Mouse (Mus musculus): ENCODE results near the gene Bex4. TPM values are rescaled to one million over a fixed set of nuclear protein-coding genes. Genes with fewer than 3 reads are reported as not detected.
"Not testable (repeated sequence)": the region's sequence is repeated elsewhere in the genome, so short reads cannot be mapped to it uniquely, and the experiment has no call there.

Bex4 gene
- 15.6 and 15.8 TPM in 2 replicates for polyA plus RNA-seq (2011; ENCODE audit: insufficient read depth, insufficient read length, low replicate concordance, missing spikeins)

DNA sequence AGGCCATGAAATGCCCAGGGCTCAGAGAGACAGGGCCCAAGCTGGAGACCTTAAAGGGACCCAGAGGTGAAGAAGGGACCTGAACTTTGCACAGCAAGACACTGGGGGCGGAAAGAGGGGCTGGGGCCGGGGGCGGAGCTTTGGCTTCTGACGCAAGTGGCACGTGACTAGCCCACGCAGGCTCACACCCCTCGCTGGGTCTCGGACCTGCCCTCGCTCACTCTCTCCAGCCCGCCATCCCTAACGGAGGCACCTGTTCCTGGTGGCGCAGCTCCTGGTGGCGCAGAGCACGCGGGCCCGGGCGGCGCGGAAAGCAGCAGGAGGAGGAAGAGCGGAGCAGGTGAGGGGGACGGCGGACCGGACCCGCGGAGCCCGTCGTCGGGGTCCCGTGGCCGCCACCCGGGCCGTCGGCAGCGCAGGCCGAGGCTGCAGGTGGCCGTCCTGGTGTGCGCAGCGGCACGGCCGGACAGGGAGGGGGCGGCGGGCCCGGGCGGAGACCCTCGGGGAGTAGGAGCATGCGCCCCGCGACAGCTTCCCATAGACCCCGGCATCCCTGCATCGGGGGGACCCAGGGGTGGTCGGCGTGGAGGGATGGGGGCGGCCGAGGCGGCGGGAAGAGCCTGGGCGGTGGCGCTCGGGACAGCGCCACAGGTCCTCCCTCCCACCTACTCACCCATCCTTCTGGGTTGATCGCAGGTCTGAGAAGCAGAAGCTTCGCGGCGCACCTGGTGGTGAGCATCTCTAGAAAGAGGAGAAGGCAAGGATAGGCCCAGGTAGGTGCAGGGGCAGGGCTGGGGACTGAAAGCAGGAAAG is at the start of gene Bex4:
Gene Bex4 (plus strand): TSS at position 170 of the 813 bp plus-strand sequence.
- not testable (repeated sequence) for H3K4me1 ChIP-seq (ENCODE audit: control insufficient read depth, insufficient read depth, low read length); H3K27ac ChIP-seq (ENCODE audit: control insufficient read depth, insufficient read depth, low read depth, low read length, poor library complexity)
- WGBS = 26% methylated on average over 26 of the region's 64 CpGs
- H3K4me3 ChIP-seq (replicated peaks; ENCODE audit: control insufficient read depth, low read depth, low read length) = peak within 1 kb of the TSS; percentile 55

DNA sequence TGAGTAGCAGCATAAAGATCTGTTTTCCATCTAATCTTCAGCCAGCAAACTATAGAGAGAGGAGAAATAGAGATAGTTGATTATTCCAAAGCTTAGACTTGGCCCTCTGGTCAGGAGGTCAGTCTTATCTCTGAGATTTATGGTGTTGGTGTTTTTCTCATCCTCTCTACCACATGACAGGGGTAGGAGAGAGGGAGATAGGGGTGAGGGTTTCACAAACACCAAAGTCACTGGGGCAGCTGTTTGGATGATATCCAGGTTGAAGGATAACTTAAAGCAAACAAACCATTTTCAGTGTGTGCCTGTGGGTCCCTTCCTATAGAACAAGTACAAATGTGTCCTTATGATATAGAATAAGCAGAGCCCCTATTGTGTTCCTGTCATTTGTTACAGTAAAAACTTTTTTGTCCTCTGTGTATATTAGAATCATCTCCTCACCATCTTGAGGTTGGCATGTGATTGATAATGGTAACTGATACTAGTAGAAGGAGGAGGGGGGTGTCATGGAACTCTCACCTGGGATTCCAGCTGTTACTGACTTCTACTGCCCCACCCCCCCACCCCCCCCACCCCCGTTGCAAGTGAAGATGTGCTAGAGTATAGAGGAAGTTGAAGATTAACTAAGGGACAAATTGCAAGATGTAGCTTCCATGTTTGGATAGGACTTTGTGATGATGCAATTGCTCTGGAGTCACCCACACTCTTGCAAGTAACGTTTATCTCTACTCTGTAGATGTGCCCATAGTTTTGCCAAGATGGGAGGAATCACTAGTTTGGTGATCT is 46.1 kb upstream of the Bex4 start:
- WGBS = 32% methylated on average over 2 of the region's 2 CpGs
- TF ChIP-seq POLR2A (IDR thresholded peaks at IDR 0.05; ENCODE audit: borderline replicate concordance, control insufficient read depth, low read depth, low read length) (no peak), CTCF (IDR thresholded peaks at IDR 0.05; ENCODE audit: control insufficient read depth, insufficient read depth, low read length) (no peak)

DNA sequence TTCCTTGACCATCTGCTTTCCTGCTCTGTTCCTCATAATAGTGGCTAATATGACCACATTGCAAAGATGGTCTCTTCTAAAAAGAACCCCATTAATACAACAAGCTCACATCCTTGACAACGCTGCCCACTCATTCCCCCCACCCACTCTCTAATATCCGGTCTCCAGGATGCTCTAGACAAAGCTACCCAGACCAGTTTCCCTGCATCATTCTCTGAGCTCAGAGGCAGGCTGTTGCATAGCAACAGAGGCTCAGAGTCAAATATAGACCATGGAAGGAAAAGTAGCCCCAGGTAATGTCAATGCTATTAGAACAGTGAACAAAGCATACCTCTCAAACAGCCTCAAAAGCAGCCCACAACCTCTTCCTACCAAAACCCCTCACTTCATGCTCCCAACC is 44.4 kb upstream of the Bex4 start:
- H3K4me1 ChIP-seq (ENCODE audit: control insufficient read depth, insufficient read depth, low read length) = no peaks in the 10 kb centered on the region
- H3K27ac ChIP-seq (ENCODE audit: control insufficient read depth, insufficient read depth, low read depth, low read length, poor library complexity) = no peak overlapping the region
- H3K4me3 ChIP-seq (replicated peaks; ENCODE audit: control insufficient read depth, low read depth, low read length) = no peak overlapping the region
- 49% methylated on average over 2 of the region's 2 CpGs for WGBS
- TF ChIP-seq POLR2A (IDR thresholded peaks at IDR 0.05; ENCODE audit: borderline replicate concordance, control insufficient read depth, low read depth, low read length) = no peak
- no peak for TF ChIP-seq CTCF (IDR thresholded peaks at IDR 0.05; ENCODE audit: control insufficient read depth, insufficient read depth, low read length)

More for the DNA sequence above, 46.1 kb upstream of the Bex4 start:
- Histone ChIP-seq H3K4me3 (replicated peaks; ENCODE audit: control insufficient read depth, low read depth, low read length) (no peak overlapping the region), H3K27ac (ENCODE audit: control insufficient read depth, insufficient read depth, low read depth, low read length, poor library complexity) (no peak overlapping the region), H3K4me1 (ENCODE audit: control insufficient read depth, insufficient read depth, low read length) (no peaks in the 10 kb centered on the region)

DNA sequence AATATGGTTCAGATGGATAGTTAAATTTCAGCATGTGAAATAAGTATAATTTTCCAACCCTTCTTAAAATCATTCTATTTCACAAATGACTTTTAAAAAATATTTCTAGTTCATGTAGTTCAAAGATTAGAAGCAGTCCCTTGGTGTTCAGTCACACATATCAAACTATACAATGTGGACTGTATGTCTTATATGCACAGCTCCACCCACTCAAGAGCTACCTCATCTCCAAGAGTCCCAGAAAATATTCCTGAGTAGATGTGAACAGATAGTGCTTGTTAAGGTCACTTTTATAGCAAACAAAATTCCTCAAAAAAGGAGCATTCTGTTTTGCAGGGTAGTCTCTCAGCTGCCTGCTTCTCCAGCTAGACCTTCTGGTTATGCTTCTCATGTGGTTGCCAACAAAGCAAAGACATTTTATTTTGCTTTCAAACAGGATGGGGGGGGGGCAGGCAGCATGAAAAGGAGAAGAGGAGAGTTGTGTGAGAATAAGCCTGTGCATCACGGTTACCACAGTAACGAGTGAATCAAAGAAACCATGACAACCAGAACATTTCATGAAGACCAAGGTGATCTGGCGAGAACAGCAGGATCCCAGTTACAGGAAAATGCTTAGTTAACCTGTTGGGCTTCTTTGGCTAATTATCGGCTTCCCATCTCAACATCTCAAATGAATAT is 34.6 kb upstream of the Bex4 start:
- WGBS = 59% methylated on average over 4 of the region's 4 CpGs

DNA sequence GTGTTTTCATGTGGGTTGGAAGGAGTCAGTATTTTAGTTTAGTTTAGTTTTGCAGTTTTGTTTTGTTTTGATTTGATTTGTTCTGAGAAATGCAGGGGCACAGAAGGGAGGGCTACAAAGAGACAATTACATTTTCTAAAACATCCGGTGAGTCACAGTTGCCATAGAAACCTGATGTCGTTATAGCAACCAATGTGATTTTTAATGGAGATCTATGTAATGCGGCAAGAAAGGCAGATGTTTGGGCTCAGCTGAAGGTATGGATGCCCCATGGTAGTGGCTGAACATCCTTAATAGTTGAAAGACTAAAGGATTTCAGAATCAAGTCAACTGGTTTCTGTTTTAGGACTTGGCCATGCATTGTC is 34.1 kb upstream of the Bex4 start:
- Histone ChIP-seq H3K27ac (ENCODE audit: control insufficient read depth, insufficient read depth, low read depth, low read length, poor library complexity) (no peak overlapping the region), H3K4me1 (ENCODE audit: control insufficient read depth, insufficient read depth, low read length) (no peaks in the 10 kb centered on the region), H3K4me3 (replicated peaks; ENCODE audit: control insufficient read depth, low read depth, low read length) (no peak overlapping the region)
- TF ChIP-seq CTCF (IDR thresholded peaks at IDR 0.05; ENCODE audit: control insufficient read depth, insufficient read depth, low read length) = no peak
- no peak for TF ChIP-seq POLR2A (IDR thresholded peaks at IDR 0.05; ENCODE audit: borderline replicate concordance, control insufficient read depth, low read depth, low read length)
- WGBS = 71% methylated on average over 3 of the region's 3 CpGs

More for the DNA sequence above, 34.6 kb upstream of the Bex4 start:
- no peak for TF ChIP-seq POLR2A (IDR thresholded peaks at IDR 0.05; ENCODE audit: borderline replicate concordance, control insufficient read depth, low read depth, low read length)
- no peak for TF ChIP-seq CTCF (IDR thresholded peaks at IDR 0.05; ENCODE audit: control insufficient read depth, insufficient read depth, low read length)
- no peaks in the 10 kb centered on the region for H3K4me1 ChIP-seq (ENCODE audit: control insufficient read depth, insufficient read depth, low read length)
- H3K4me3 ChIP-seq (replicated peaks; ENCODE audit: control insufficient read depth, low read depth, low read length) = no peak overlapping the region
- no peak overlapping the region for H3K27ac ChIP-seq (ENCODE audit: control insufficient read depth, insufficient read depth, low read depth, low read length, poor library complexity)

DNA sequence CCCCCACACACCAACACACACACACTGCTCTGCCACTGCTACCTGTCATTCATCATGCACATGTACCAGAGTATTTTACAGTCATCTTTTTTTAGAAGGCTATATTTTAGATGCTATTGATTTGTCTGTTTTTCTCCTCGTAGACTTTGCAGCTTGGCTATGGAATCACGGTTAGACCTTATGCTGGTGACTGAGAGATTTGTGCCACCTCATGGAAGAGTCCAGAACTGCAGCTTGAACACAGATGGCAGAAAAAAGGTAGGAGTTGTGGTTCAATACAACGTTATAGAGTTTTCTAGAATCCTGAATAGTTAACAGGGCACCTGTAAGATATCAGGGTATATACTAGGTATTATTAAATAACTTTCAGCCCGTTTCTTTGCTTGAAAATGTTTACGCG is 30.9 kb upstream of the Bex4 start:
- 38% methylated on average over 6 of the region's 6 CpGs for WGBS
- Histone ChIP-seq H3K4me3 (replicated peaks; ENCODE audit: control insufficient read depth, low read depth, low read length) (no peak overlapping the region), H3K4me1 (ENCODE audit: control insufficient read depth, insufficient read depth, low read length) (no peaks in the 10 kb centered on the region), H3K27ac (ENCODE audit: control insufficient read depth, insufficient read depth, low read depth, low read length, poor library complexity) (no peak overlapping the region)
- TF ChIP-seq CTCF (IDR thresholded peaks at IDR 0.05; ENCODE audit: control insufficient read depth, insufficient read depth, low read length) (no peak), POLR2A (IDR thresholded peaks at IDR 0.05; ENCODE audit: borderline replicate concordance, control insufficient read depth, low read depth, low read length) (no peak)

DNA sequence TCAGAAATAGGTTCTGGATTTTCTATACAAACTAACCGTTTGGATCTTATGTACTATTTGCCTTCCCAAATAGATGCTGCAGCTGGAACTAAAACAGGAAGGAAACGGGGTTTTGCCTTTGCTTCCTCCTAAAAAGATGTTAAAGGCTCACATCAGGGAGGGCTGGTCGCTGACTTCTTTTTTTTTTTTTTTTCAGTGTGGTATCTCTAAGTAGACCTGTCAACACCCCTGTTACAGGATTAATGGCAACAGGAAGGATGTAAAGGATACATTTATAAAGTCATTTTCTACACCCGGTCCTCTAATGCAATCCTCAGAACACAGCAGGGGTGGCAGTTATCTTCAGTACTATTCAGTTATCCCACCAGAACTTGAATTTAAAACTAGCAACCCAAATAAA is 23.8 kb upstream of the Bex4 start:
- 13% methylated on average over 4 of the region's 4 CpGs for WGBS
- Histone ChIP-seq H3K27ac (ENCODE audit: control insufficient read depth, insufficient read depth, low read depth, low read length, poor library complexity) (no peak overlapping the region), H3K4me1 (ENCODE audit: control insufficient read depth, insufficient read depth, low read length) (no peaks in the 10 kb centered on the region), H3K4me3 (replicated peaks; ENCODE audit: control insufficient read depth, low read depth, low read length) (no peak overlapping the region)
- TF ChIP-seq CTCF (IDR thresholded peaks at IDR 0.05; ENCODE audit: control insufficient read depth, insufficient read depth, low read length) (no peak), POLR2A (IDR thresholded peaks at IDR 0.05; ENCODE audit: borderline replicate concordance, control insufficient read depth, low read depth, low read length) (no peak)

DNA sequence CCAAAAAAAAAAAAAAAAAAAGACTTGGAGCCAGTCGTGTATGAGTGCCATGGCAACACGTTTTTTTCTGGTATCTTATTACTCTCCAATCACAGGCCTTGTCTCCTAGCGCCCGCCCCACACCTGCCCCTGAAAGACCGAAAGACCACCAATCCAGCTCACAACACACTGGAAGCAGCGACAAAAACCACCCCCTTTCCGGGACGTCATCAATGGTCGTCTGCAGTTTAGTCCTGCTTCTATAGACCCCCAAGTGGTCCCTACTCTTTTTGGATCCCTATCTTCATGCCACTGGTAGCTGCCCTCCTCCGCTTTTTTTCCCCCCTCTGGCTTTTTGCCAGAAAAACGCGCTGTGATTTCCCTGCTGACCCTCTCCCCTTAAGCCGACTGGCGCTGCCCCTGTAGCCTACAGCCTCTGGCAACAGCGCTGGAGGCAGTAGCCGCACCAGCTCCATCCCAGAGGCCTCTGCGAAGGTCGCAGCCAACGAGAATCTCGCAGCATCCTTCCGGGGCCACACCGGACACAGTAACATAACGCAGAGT is 23.3 kb upstream of the Bex4 start:
- Histone ChIP-seq H3K4me1 (ENCODE audit: control insufficient read depth, insufficient read depth, low read length) (no peaks in the 10 kb centered on the region), H3K4me3 (replicated peaks; ENCODE audit: control insufficient read depth, low read depth, low read length) (no peak overlapping the region), H3K27ac (ENCODE audit: control insufficient read depth, insufficient read depth, low read depth, low read length, poor library complexity) (no peak overlapping the region)
- 15% methylated on average over 23 of the region's 23 CpGs for WGBS
- TF ChIP-seq POLR2A (IDR thresholded peaks at IDR 0.05; ENCODE audit: borderline replicate concordance, control insufficient read depth, low read depth, low read length) = no peak
- TF ChIP-seq CTCF (IDR thresholded peaks at IDR 0.05; ENCODE audit: control insufficient read depth, insufficient read depth, low read length) = no peak
